Mouse (Mus musculus) heart, postnatal 36 days (tissue): ENCODE results near the gene Anp32b. TPM values are rescaled to one million over a fixed set of nuclear protein-coding genes. Genes with fewer than 3 reads are reported as not detected.

Experiments used
- DNase-seq, 2 experiments: peaks; one replicate each; pipeline ENCODE4 v3.0.0; 2021 to 2022
- intact Hi-C: fragments of 180-260 bp; cut with DNase I; formaldehyde crosslinking; loops from one replicate; pipeline ENCODE4 v1.15.1; 2025
- total RNA-seq, 2 experiments: library from RNA; stranded (reverse); gene quantifications; 2 replicates each; pipeline ENCODE4 v1.2.3; 2021

The Anp32b gene
- total RNA-seq, 2 experiments from 2014 or later: 56.6 to 60.9 TPM

DNA sequence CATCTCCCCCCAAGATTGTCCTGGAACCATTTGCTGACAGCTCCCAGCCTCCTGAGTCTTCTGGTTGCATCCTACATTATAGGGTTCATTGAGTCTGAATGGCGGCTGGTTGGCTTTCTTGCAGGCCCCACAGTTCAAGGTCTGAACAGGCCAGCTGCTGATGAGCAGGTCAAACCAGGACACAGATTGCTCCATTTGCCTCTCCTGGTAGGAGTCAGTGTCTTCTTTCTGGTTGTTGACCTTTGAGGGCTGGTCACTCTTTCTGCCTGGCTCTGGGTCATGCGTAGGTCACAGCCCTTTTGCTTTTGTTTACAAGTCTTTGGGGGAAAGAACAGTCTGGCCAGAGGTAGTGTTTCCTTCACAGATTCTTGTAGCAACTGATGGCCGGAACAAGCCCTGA, 47.8 kb downstream of the Anp32b start:
- intact Hi-C loops: no loop called here
- DNase-seq: no peak

DNA sequence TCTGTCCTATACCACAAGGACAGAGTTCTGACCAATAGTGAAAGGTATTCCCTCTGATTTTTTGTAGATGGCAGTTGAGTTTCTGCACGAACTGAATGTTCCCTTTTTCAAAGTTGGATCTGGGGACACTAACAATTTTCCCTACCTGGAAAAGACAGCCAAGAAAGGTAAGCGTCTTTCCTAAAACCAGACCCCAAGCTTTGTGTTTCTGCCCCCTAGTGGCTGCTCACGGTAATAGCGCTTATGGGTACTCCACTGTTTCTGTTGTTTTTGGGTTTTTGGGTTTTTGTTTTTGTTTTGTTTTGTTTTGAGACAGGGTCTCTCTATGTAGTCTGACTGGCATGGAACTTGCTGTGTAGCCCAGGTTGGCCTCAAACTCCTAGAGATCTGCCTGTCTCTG, 48.3 kb downstream of the Anp32b start:
- intact Hi-C loops: no loop called here
- DNase-seq: peak; percentile 53 to 61

DNA sequence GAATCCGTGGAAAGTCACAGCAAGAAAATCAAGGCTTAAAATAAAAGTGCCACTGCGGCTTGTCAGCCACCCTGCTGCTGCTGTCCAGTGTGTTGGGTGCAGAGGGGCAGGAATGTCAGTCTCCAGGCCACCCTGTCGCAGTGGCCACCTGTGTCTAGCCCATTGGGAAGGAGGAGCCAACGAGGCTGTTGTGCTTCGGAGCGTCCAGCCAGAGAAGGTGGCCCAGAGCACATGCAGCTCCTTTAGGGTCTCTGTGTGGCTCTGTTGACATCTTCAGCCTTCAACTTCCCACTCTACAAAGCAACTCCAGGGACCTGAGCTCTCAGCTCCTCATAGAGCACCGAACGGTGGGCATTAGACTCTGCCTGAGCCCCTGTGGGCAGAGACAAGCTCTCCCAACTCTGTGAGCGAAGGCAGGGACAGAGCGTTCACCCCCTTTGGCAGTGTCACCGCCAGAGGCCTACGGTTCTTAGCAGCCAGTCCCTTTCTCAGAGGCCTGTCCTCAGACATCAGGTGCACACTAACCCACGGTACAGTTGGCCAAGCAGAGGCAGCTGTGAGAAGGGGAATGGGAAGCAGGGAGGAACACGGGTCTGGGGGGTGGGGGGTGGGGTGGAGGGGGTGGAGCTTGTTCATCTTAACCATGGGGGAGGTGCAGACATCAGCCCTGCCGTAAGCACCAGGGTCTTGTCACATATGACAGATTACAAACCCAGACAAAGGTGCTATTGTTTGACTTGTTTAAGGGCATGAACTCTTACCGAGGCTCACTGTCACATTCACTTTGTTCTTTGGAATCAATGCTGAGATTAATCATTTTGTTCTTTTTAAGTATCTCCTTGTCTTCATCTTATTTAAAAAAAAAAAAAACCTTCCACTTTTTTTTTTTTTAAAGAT, 52.2 kb downstream of the Anp32b start:
- DNase-seq: no peak
- intact Hi-C loops: loop anchor here (5.0 kb wide), 1 partner anchor 149 kb away; the partner anchor contains the start of gene Tbc1d2

DNA sequence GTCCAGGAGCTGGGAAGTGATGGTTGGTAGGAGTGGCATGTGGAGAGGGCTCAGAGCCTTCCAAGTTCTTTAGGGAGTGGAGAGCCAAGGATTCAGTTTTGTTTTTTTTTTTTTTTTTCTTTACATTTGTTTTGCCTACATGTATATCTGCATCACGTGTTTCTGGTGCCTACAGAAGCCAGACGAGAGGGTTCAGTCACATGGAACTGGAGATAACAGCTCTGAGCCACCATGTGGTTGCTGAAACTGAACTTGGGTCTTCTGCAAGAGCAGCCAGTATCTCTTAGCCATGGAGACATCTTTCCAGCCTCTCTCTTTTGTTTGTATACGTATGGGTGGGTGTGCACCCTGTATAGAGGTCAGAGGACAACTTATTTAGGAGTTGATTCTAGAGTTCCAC, 53.2 kb downstream of the Anp32b start:
- no peak for DNase-seq
- intact Hi-C loops: loop anchor here (5.0 kb wide), 1 partner anchor 148 kb away; the partner anchor contains the start of gene Tbc1d2

DNA sequence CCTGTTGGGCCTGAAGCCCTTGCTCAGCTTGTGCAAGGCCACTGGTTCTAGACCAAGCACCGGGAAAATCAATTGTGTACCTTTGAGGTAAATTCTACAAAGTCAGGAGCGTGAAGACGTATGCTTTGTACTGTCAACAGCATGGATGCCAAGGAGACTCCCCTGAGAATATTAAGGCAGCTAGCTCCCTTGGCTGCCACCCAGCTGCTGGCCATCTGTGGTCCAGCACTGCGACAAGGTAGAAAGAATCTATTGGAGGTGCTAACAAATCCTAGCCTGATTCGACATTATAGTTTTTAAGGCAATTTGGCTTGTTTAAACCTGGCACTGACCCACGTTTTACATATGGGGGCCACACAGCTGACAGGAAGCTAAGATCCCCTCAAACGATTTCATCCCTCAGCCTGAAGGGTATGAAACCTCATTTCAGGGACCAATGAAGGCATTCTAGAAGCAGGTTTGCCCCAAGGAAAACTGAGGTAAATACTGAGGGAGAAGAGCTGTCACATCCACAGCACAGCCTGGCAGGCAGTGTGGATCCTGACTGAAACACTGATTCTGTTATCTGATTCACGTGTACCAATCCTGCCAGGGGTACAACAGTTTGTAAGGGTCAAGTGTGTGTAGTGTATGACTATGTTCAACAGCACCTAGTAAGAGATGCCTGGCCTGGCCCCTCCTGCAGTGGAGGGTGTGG, 54.8 kb downstream of the Anp32b start:
- intact Hi-C loops: loop anchor here (5.0 kb wide), 1 partner anchor 113 kb away; no protein-coding TSS in a partner anchor
- no peak for DNase-seq

DNA sequence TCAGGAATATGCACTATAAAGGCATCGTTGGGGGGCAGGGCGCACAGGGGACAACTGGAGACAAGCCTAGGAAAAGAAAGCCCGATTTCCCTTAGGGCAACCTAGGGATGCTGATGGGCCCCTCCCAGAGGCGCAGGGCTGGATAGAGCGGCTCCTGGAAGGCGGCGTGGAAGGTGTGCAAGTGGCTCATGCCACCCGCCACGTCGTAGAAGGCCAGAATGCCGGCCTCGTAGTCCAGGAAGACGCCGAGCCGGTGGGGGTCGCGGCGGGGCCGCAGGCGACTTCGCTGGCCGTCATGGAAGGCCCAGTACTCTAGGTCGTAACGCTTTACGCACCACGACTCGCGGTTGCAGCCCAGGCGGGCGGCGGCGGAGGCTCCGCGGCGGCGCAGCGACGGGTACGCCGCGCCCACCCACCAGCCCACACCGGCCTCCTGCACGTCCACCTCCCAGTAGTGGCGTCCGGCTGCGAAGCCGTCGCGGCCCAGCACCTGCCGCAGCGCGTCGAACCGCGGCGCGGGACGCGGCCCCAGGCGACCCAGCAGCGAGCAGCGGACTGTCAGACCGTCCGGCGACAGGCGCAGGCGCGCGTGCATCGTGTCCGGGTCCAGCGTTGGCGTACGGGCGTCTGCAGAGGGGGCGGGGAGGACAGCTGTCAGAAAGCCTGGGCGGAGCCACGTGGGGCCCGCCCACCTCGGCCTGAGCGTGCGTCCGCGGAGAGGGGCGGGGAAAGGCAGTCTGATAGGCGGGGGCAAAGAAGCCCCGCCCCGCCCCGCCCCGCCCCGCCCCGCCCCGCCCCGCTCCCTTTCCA, 56.3 kb downstream of the Anp32b start:
- DNase-seq: peak; percentile 96 to 97
- intact Hi-C loops: loop anchor here (5.0 kb wide), 1 partner anchor 115 kb away; no protein-coding TSS in a partner anchor

DNA sequence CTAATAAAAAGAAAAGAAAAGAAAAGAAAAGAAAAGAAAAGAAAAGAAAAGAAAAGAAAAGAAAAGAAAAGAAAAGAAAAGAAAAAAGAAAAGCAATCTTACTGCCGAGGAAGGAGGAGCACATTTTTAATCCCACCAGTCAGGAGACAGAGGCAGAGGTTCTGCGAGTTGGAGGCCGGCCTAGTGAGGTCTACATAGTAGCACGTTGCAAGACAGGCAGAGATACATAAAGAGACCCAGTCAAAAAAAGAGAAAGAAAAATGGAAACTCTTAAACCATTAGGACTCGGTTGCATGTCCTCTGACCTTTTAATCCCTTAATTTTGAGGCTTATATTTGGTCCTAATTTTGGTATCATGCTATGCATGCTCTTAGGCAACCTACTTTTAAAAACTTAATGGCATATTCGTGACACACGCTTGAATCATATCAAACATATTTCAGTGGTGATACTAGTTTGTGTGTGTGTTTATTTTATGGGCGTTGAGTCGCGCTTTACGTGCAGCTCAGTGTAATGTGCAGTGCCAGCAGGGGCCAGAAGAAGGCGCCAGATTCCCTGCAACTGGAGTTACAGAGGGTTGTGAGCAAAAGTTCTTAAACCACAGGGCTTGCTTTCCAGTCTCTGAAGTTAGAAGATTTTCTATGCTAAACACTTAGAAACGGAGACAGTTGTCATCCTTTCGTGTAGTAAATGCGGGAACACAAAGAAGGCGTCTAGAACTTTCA, 57.2 kb downstream of the Anp32b start:
- peak; percentile 73 to 85 for DNase-seq
- intact Hi-C loops: loop anchor here (2.0 to 5.0 kb wide), 2 partner anchors 15 to 116 kb away; no protein-coding TSS in a partner anchor

DNA sequence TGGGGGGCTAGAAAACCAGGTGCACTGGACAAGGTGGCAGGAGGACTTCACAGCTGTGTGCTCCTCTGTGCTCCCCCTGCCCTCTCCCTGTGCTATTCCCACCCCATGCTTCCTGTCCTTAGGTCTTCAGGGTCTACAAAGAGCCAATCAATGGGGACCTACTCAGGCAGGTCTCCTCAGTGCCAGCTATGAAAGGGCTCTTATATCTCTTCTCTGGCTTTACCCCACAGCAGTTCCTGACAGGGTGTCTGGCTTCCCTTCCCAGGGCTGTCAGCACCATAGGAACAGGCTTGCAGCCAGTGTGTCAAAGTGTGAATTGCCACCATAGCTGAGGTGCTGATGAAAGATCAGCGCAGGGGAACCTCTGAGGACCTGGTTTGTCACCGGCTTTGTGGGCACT, 69.8 kb downstream of the Anp32b start:
- DNase-seq: no peak

DNA sequence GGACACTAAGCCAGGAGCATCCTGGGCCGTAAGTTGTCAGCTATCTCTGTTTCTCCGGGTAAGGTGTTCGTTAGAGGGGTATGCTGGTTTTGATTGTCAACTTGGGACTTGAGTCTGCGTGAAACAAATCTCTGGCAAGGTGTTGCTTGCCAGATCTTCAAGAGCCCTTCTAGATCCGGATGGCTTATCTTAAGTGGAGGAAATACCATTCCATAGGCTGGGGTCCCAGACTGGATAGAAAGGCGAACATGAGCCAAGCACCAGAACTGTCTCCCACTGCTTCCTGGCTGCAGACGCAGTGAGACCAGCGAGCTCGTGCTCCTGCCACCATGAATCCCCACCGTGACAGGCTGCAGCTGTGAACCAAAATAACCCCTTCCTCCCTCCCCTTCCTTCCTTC, 70.8 kb downstream of the Anp32b start:
- no peak for DNase-seq
- intact Hi-C loops: no loop called here

More for the DNA sequence above, 69.8 kb downstream of the Anp32b start:
- intact Hi-C loops: no loop called here

Other genes starting within 250 kb of the Anp32b start
- not detected for gene Foxe1, start 107.3 kb upstream of the Anp32b start, total RNA-seq
- 1 to 10 TPM; 3.4 to 4.2 TPM for gene Trmo, start 61.5 kb upstream of the Anp32b start, total RNA-seq
- gene Hemgn, start 37.4 kb upstream of the Anp32b start, total RNA-seq: under 1 TPM in 1 of 2 experiments, not detected in 1; 0.19 TPM
- 10 to 100 TPM; 15.4 to 17.0 TPM for gene Nans, start 38.3 kb downstream of the Anp32b start, total RNA-seq
- 1 to 10 TPM; 3.1 to 4.1 TPM for gene Trim14, start 85.2 kb downstream of the Anp32b start, total RNA-seq
- gene Coro2a, start 151.3 kb downstream of the Anp32b start, total RNA-seq: under 1 TPM; 0.28 to 0.46 TPM
- 1 to 10 TPM; 1.6 to 1.9 TPM for gene Tbc1d2, start 199.3 kb downstream of the Anp32b start, total RNA-seq